Mouse (Mus musculus): ENCODE measurements around the gene G3bp1. TPM values are rescaled to one million over a fixed set of nuclear protein-coding genes. Genes with fewer than 3 reads are reported as not detected.

G3bp1 gene
- total and polyA plus RNA-seq, 3 experiments, result 129 to 314 (median 246) TPM

DNA sequence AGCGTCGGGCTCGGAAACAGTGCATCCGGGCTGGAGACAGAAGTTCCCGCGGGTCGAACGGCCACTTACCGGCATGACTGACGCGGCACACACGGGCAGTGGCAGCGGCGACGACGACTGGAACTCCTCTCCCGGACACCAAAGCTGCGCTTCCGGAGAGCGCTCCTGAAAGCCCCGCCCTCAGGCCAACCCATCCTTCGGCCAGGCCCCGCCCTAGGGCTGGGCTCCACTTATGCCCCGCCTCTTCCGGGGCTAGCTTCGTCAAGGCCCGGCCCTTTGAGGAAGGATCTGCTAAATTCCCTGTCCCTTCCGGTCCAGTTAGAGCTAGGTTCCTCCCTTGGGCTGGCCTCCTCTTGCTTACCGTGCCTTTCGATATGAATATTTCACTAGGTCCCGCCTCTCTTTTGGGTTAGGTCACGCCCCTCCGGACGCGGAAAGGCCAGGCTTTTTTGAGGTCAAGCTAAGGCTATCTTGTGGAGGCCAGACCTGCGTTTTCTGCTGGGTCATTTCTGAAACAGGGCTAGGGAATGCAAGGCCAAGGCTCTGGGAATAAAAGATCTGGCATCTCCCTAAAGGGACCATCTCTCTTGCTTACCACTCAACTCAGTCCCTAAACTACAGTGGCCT, 8.4 kb upstream of the G3bp1 start, which contains the start of gene Atox1 (continued):
- TF ChIP-seq GABPA (IDR thresholded peaks at IDR 0.05; ENCODE audit: low read depth, low read length) (no peak), EP300 (IDR thresholded peaks at IDR 0.05; ENCODE audit: low read depth in 1 of 2, low read length in 2 of 2) (0 out of 4 replicates have a peak, but pooled peaks of 1 of the 2 experiments have one; percentile 6), CHD2 (IDR thresholded peaks at IDR 0.05; ENCODE audit: low read length) (no peak)

DNA sequence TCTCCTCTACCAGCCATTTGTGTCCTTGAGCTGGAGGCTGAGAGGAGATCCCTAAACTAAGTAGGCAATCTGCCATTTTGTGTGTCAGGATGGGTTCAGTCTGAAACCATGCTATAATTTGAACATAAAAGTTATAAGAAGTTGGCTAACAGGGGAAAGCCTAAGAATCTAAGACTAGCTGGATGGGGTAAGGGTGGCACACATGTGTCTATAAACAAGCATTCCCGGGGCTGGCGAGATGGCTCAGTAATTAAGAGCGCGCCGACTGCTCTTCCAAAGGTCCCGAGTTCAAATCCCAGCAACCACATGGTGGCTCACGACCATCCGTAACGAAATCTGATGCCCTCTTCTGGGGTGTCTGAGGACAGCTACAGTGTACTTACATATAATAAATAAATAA, 7.3 kb upstream of the G3bp1 start:
- no peaks in the 10 kb centered on the region for H3K27me3 ChIP-seq (ENCODE audit: control insufficient read depth in 1 of 2, insufficient read depth in 2 of 2, low read length in 2 of 2)
- no peaks in the 10 kb centered on the region for H3K9me3 ChIP-seq (replicated peaks; ENCODE audit: insufficient read depth, low read length)
- H3K27ac ChIP-seq (ENCODE audit: control insufficient read depth, low read depth, low read length), result no peak overlapping the region
- peaks cover 26% of the 10 kb centered on the region for H3K79me2 ChIP-seq (ENCODE audit: control insufficient read depth, insufficient read depth, low read length, poor library complexity)
- no peak overlapping the region for H3K9ac ChIP-seq (ENCODE audit: control insufficient read depth, low read depth, low read length, poor library complexity, severe bottlenecking)
- no peak for DNase-seq (ENCODE audit: low read depth, low spot score)
- H3K36me3 ChIP-seq (ENCODE audit: control insufficient read depth in 1 of 2, insufficient read depth in 2 of 2, low read length in 2 of 2), result peaks cover 0 to 15% of the 10 kb centered on the region in 2 experiments; a peak in 2 of 4 replicates
- H3K4me1 ChIP-seq (ENCODE audit: control insufficient read depth in 1 of 2, insufficient read depth in 2 of 2, low read length in 2 of 2), result peaks cover 0 to 21% of the 10 kb centered on the region in 2 experiments; a peak in 2 of 4 replicates
- no peak overlapping the region for H3K4me3 ChIP-seq (ENCODE audit: control insufficient read depth in 1 of 2, insufficient read depth in 1 of 2, low read depth in 2 of 2, low read length in 2 of 2)
- no peak for TF ChIP-seq NRF1 (IDR thresholded peaks at IDR 0.05; ENCODE audit: insufficient read depth, low read depth, low read length, poor library complexity, severe bottlenecking)
- TF ChIP-seq MAZ (IDR thresholded peaks at IDR 0.05; ENCODE audit: low read depth, low read length), result no peak

DNA sequence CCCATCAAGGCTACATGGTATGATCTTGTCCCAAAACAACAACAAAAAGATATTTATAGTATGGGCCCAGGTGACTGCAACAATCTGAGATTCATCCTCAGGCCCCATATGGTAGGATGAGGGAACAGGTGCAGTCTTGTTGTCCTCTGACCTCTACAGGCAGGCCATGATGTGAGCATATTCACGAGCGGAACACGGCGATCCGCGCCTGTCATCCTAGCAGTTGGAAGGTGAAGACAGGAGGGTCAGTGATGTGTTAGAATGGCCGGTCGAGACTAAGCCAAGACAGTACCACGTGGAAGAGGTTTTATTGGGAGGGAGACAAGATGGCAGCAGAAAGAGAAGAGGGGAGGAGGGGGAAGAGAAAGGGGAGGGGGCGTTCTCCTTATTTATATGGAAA, 4.8 kb upstream of the G3bp1 start:
- DNase-seq (ENCODE audit: low read depth, low spot score), result no peak
- Histone ChIP-seq H3K9me3 (replicated peaks; ENCODE audit: insufficient read depth, low read length) (no peaks in the 10 kb centered on the region), H3K27ac (ENCODE audit: control insufficient read depth, low read depth, low read length) (no peak overlapping the region), H3K4me1 (ENCODE audit: control insufficient read depth in 1 of 2, insufficient read depth in 2 of 2, low read length in 2 of 2) (peaks cover 5 to 23% of the 10 kb centered on the region in 2 experiments), H3K9ac (ENCODE audit: control insufficient read depth, low read depth, low read length, poor library complexity, severe bottlenecking) (no peak overlapping the region), H3K79me2 (ENCODE audit: control insufficient read depth, insufficient read depth, low read length, poor library complexity) (peaks cover 24% of the 10 kb centered on the region), H3K4me3 (ENCODE audit: control insufficient read depth in 1 of 2, insufficient read depth in 1 of 2, low read depth in 2 of 2, low read length in 2 of 2) (no peak overlapping the region), H3K27me3 (ENCODE audit: control insufficient read depth in 1 of 2, insufficient read depth in 2 of 2, low read length in 2 of 2) (no peaks in the 10 kb centered on the region), H3K36me3 (ENCODE audit: control insufficient read depth in 1 of 2, insufficient read depth in 2 of 2, low read length in 2 of 2) (peaks cover 0 to 15% of the 10 kb centered on the region in 2 experiments; a peak in 2 of 4 replicates)
- no peak for TF ChIP-seq EP300 (IDR thresholded peaks at IDR 0.05; ENCODE audit: low read depth in 1 of 2, low read length in 2 of 2)
- no peak for TF ChIP-seq MYB (IDR thresholded peaks at IDR 0.05; ENCODE audit: low read depth, low read length)
- TF ChIP-seq MXI1 (IDR thresholded peaks at IDR 0.05; ENCODE audit: low read depth, low read length), result no peak

DNA sequence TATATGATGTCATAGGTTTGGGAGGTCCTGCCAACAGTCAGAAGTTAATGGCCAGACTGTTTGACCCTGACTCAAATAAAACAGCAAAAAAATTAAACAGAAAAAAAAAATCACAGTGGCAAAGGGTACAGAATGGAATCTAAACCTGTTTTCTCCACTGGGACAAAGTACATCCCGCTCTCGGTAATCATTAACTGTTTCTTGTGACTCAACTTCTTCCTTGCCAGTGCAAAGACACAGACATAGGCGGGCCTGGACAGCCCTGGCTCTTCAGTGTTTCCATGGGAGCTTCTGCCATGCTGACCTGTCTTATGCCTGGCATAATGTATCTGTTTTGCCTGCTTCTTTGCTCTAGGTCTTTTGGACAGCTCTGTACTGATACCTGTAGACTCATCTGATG, 4.3 kb upstream of the G3bp1 start:
- Histone ChIP-seq H3K27ac (ENCODE audit: control insufficient read depth, low read depth, low read length) (no peak overlapping the region), H3K79me2 (ENCODE audit: control insufficient read depth, insufficient read depth, low read length, poor library complexity) (peaks cover 25% of the 10 kb centered on the region), H3K27me3 (ENCODE audit: control insufficient read depth in 1 of 2, insufficient read depth in 2 of 2, low read length in 2 of 2) (no peaks in the 10 kb centered on the region), H3K9ac (ENCODE audit: control insufficient read depth, low read depth, low read length, poor library complexity, severe bottlenecking) (no peak overlapping the region), H3K36me3 (ENCODE audit: control insufficient read depth in 1 of 2, insufficient read depth in 2 of 2, low read length in 2 of 2) (peaks cover 0 to 11% of the 10 kb centered on the region in 2 experiments; a peak in 2 of 4 replicates), H3K4me1 (ENCODE audit: control insufficient read depth in 1 of 2, insufficient read depth in 2 of 2, low read length in 2 of 2) (peaks cover 5 to 18% of the 10 kb centered on the region in 2 experiments), H3K9me3 (replicated peaks; ENCODE audit: insufficient read depth, low read length) (no peaks in the 10 kb centered on the region), H3K4me3 (ENCODE audit: control insufficient read depth in 1 of 2, insufficient read depth in 1 of 2, low read depth in 2 of 2, low read length in 2 of 2) (no peak overlapping the region)
- DNase-seq (ENCODE audit: low read depth, low spot score), result no peak
- no peak for TF ChIP-seq E2F4 (IDR thresholded peaks at IDR 0.05; ENCODE audit: borderline replicate concordance, low read depth, low read length)
- TF ChIP-seq MAZ (IDR thresholded peaks at IDR 0.05; ENCODE audit: low read depth, low read length), result no peak
- no peak for TF ChIP-seq NRF1 (IDR thresholded peaks at IDR 0.05; ENCODE audit: insufficient read depth, low read depth, low read length, poor library complexity, severe bottlenecking)
- TF ChIP-seq ZKSCAN1 (IDR thresholded peaks at IDR 0.05; ENCODE audit: low read depth, low read length), result no peak
- TF ChIP-seq TAL1 (IDR thresholded peaks at IDR 0.05; ENCODE audit: low read length), result no peak
- no peak for TF ChIP-seq GATA1 (IDR thresholded peaks at IDR 0.05; ENCODE audit: low read depth, low read length)
- no peak for TF ChIP-seq TCF12 (IDR thresholded peaks at IDR 0.05; ENCODE audit: low read depth, low read length)
- no peak for TF ChIP-seq MAX (IDR thresholded peaks at IDR 0.05; ENCODE audit: low read length)
- no peak for TF ChIP-seq CHD1 (IDR thresholded peaks at IDR 0.05; ENCODE audit: low read depth, low read length)
- no peak for TF ChIP-seq MAFK (IDR thresholded peaks at IDR 0.05; ENCODE audit: borderline replicate concordance, low read depth, low read length)
- no peak for TF ChIP-seq USF2 (IDR thresholded peaks at IDR 0.05; ENCODE audit: borderline replicate concordance in 1 of 2, insufficient read depth in 1 of 2, low read depth in 1 of 2, low read length in 2 of 2)
- no peak for TF ChIP-seq MXI1 (IDR thresholded peaks at IDR 0.05; ENCODE audit: low read depth, low read length)
- no peak for TF ChIP-seq RAD21 (IDR thresholded peaks at IDR 0.05; ENCODE audit: low read depth, low read length)
- TF ChIP-seq ETS1 (IDR thresholded peaks at IDR 0.05; ENCODE audit: low read depth, low read length), result no peak
- TF ChIP-seq MEF2A (IDR thresholded peaks at IDR 0.05; ENCODE audit: extremely low read depth, insufficient replicate concordance, low read depth, low read length, poor library complexity, severe bottlenecking), result no peak

All from MEL (cell line).